19 mouse cellular contexts compared by ENCODE assay signal in the genomic region with DNA sequence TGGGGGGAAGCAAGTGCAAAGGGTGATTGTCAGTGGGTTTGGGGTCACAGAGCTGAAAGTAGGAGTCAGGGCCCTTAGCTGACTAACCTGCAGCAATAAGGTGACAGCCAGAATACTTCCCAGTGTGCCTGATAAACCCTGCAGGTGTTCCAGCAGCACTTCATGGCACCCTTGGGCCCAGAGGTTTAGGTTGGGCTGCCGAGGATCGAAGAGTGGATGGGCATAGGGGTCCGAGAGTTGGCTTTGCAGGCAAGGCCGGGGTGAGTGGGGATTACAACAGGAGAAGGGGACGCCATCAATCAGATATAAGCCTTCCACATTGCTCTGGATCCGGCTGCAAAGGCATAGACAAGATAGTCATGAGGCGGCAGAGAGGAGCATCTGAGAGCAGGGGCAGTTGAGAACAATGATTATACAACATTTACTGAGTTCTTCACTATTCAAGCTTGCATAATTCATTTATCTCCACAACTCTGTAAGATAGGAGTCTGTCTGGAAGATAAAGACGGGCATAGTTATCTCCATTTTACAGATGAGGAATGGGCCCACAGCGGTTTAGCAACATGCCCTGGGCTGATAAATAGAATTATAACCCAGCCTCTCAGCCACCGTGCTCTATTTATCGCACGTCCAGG. TPM values are rescaled to one million over a fixed set of nuclear protein-coding genes. Genes with fewer than 3 reads are reported as not detected.
A peak's percentile ranks its signal among the peaks of the same experiment; 100 is the strongest.
DNase-seq lines count a peak whose midpoint lies in the region; ATAC-seq and TF ChIP-seq lines count a peak whose summit lies in the region.
"Had no signal": no experiment of that assay in that cellular context is flagged by ENCODE, and none has a peak within 500 bp of the region (broad histone marks: within the 10 kb centered on the region; RNA-seq: fewer than 3 reads in every experiment).

No protein-coding gene starts in this region.

- peaks cover 1% of the 10 kb centered on the region for H3K4me1 ChIP-seq in bone marrow, adult 2 months (ENCODE audit: control insufficient read depth, insufficient read depth, low read length)
- H3K4me1 ChIP-seq in liver, embryonic 15.5 days (replicated peaks): peaks cover 71% of the 10 kb centered on the region

- H3K36me3 ChIP-seq in liver, embryonic 15.5 days (replicated peaks): peaks cover 49% of the 10 kb centered on the region

- no peak for DNase-seq in frontal cortex, adult 2 months (ENCODE audit: extremely low spot score in 1 of 2, low spot score in 1 of 2)
- DNase-seq in layer of hippocampus, adult 2 months (ENCODE audit: low spot score in 2 of 2): no peak
- no peak for DNase-seq in layer of hippocampus, postnatal 36 days
- DNase-seq in lung, postnatal 14 days: no peak
- DNase-seq in left cerebral cortex, postnatal 4 days: no peak
- DNase-seq: gastrocnemius, postnatal 10 days; heart, adult 2 months; kidney, adult 9 months; kidney, postnatal 36 days; layer of hippocampus, adult 9-11 months; retina, postnatal 1 day; right cerebral cortex, postnatal 4 days had no signal

- H3K4me3 ChIP-seq in layer of hippocampus, adult 2 months: no peak overlapping the region
- H3K4me3 ChIP-seq in bone marrow, adult 2 months (replicated peaks; ENCODE audit: control insufficient read depth, low read depth, low read length): no peak overlapping the region
- peak overlapping the region; percentile 89 for H3K4me3 ChIP-seq in liver, embryonic 15.5 days (replicated peaks)
- H3K4me3 ChIP-seq: embryonic facial prominence, embryonic 12.5 days had no signal

- H3K9me3 ChIP-seq in liver, embryonic 15.5 days (replicated peaks): no peaks in the 10 kb centered on the region
- H3K9me3 ChIP-seq: embryonic facial prominence, embryonic 12.5 days; hindbrain, embryonic 12.5 days; megakaryocyte, embryonic 14.5 days had no signal

- 58% methylated on average over 12 of the region's 12 CpGs for WGBS in bone marrow, adult 2 months
- 28% methylated on average over 12 of the region's 12 CpGs for WGBS in liver, embryonic 15.5 days (ENCODE audit: insufficient replicate concordance)

- no peak for TF ChIP-seq POLR2A in bone marrow, adult 2 months (IDR thresholded peaks at IDR 0.05; ENCODE audit: borderline replicate concordance, control insufficient read depth, low read depth, low read length)

- H3K27me3 ChIP-seq in liver, embryonic 15.5 days: no peaks in the 10 kb centered on the region
- H3K27me3 ChIP-seq: CH12.LX; embryonic facial prominence, embryonic 12.5 days; megakaryocyte, embryonic 14.5 days had no signal

- TF ChIP-seq CTCF in layer of hippocampus, adult 2 months (conservative IDR thresholded peaks at IDR 0.05): no peak
- TF ChIP-seq CTCF in bone marrow, adult 2 months (IDR thresholded peaks at IDR 0.05; ENCODE audit: control insufficient read depth, insufficient read depth, low read length): no peak

- H3K9ac ChIP-seq in liver, embryonic 15.5 days: no peak overlapping the region
- H3K9ac ChIP-seq: embryonic facial prominence, embryonic 12.5 days had no signal

- intact Hi-C loops in left cerebral cortex, postnatal 4 days (cut with DNase I): no loop called here

- ATAC-seq in frontal cortex, adult (ENCODE audit: low TSS enrichment): peak; percentile 55; the same call in 1 of the 2 replicates
- ATAC-seq in liver, embryonic 15.5 days (ENCODE audit: insufficient read depth): peak; percentile 44

- H3K4me2 ChIP-seq in liver, embryonic 15.5 days: peak overlapping the region; percentile 99

- H3K27ac ChIP-seq in layer of hippocampus, adult 2 months: peak overlapping the region; percentile 85
- peak overlapping the region; percentile 22 for H3K27ac ChIP-seq in bone marrow, adult 2 months (ENCODE audit: control insufficient read depth, insufficient read depth, low read depth, low read length, poor library complexity)
- peak overlapping the region; percentile 92 for H3K27ac ChIP-seq in liver, embryonic 15.5 days (replicated peaks)
- H3K27ac ChIP-seq: hindbrain, embryonic 12.5 days had no signal

RNA-seq across cellular contexts. Expression of gene Rom1, which starts 1.1 kb away (rescaled TPM):
- 8.3 and 9.6 TPM in 2 replicates for polyA plus RNA-seq in frontal cortex, adult 2 months (2012; rRNA removed)
- total RNA-seq in layer of hippocampus, adult 2 months (2021): 1 to 10 TPM; 4.4 to 5.7 TPM
- 1 to 10 TPM; 4.0 TPM for total RNA-seq in layer of hippocampus, postnatal 36 days (2021)
- 3.6 and 9.7 TPM in 2 replicates for polyA plus RNA-seq in bone marrow, adult 2 months (2011; ENCODE audit: insufficient read depth, insufficient read length, low replicate concordance, missing spikeins)
- 2.8 TPM in 2 replicates for polyA plus RNA-seq in liver, embryonic 15.5 days (2015; fragmentation: Nextera tagmentation; extraction: Ambion mirVana)
- total RNA-seq in left cerebral cortex, postnatal 4 days (2021): 1 to 10 TPM; 1.4 to 1.7 TPM

RNA-seq across cellular contexts. Expression of gene Eml3, which starts 1.3 kb away (rescaled TPM):
- polyA plus RNA-seq in frontal cortex, adult 2 months (2012; rRNA removed): 13.9 and 14.1 TPM in 2 replicates
- 10 to 100 TPM; 11.5 to 11.7 TPM for total RNA-seq in layer of hippocampus, adult 2 months (2021)
- 10 to 100 TPM; 10.9 to 11.8 TPM for total RNA-seq in layer of hippocampus, postnatal 36 days (2021)
- 31.1 and 54.7 TPM in 2 replicates for polyA plus RNA-seq in bone marrow, adult 2 months (2011; ENCODE audit: insufficient read depth, insufficient read length, low replicate concordance, missing spikeins)
- 13.1 and 14.6 TPM in 2 replicates for polyA plus RNA-seq in liver, embryonic 15.5 days (2015; fragmentation: Nextera tagmentation; extraction: Ambion mirVana)
- 10 to 100 TPM in 1 of 2 experiments, 1 to 10 TPM in 1; 9.4 to 11.6 TPM for total RNA-seq in left cerebral cortex, postnatal 4 days (2021)

RNA-seq across cellular contexts. Expression of gene B3gat3, which starts 7.8 kb away (rescaled TPM):
- polyA plus RNA-seq in frontal cortex, adult 2 months (2012; rRNA removed): 190 and 210 TPM in 2 replicates
- 100 to 1,000 TPM; 167 to 191 TPM for total RNA-seq in layer of hippocampus, adult 2 months (2021)
- total RNA-seq in layer of hippocampus, postnatal 36 days (2021): 100 to 1,000 TPM; 165 to 175 TPM
- 45.8 and 58.5 TPM in 2 replicates for polyA plus RNA-seq in bone marrow, adult 2 months (2011; ENCODE audit: insufficient read depth, insufficient read length, low replicate concordance, missing spikeins)
- 20.6 and 25.8 TPM in 2 replicates for polyA plus RNA-seq in liver, embryonic 15.5 days (2015; fragmentation: Nextera tagmentation; extraction: Ambion mirVana)
- total RNA-seq in left cerebral cortex, postnatal 4 days (2021): 100 to 1,000 TPM; 109 to 115 TPM

RNA-seq across cellular contexts. Expression of gene Mta2, which starts 13.7 kb away (rescaled TPM):
- polyA plus RNA-seq in frontal cortex, adult 2 months (2012; rRNA removed): 27.6 and 31.0 TPM in 2 replicates
- 10 to 100 TPM; 58.0 to 68.7 TPM for total RNA-seq in layer of hippocampus, adult 2 months (2021)
- total RNA-seq in layer of hippocampus, postnatal 36 days (2021): 10 to 100 TPM; 54.7 to 60.7 TPM
- 67.4 and 91.6 TPM in 2 replicates for polyA plus RNA-seq in bone marrow, adult 2 months (2011; ENCODE audit: insufficient read depth, insufficient read length, low replicate concordance, missing spikeins)
- 79.0 and 85.9 TPM in 2 replicates for polyA plus RNA-seq in liver, embryonic 15.5 days (2015; fragmentation: Nextera tagmentation; extraction: Ambion mirVana)
- total RNA-seq in left cerebral cortex, postnatal 4 days (2021): 10 to 100 TPM; 75.4 to 79.6 TPM

RNA-seq across cellular contexts. Expression of gene Tut1, which starts 25.6 kb away (rescaled TPM):
- polyA plus RNA-seq in frontal cortex, adult 2 months (2012; rRNA removed): 19.6 and 20.5 TPM in 2 replicates
- 10 to 100 TPM; 20.7 to 20.8 TPM for total RNA-seq in layer of hippocampus, adult 2 months (2021)
- total RNA-seq in layer of hippocampus, postnatal 36 days (2021): 10 to 100 TPM; 19.6 to 19.7 TPM
- polyA plus RNA-seq in bone marrow, adult 2 months (2011; ENCODE audit: insufficient read depth, insufficient read length, low replicate concordance, missing spikeins): 10.7 and 19.1 TPM in 2 replicates
- polyA plus RNA-seq in liver, embryonic 15.5 days (2015; fragmentation: Nextera tagmentation; extraction: Ambion mirVana): 13.7 and 14.6 TPM in 2 replicates
- 10 to 100 TPM; 17.5 to 20.0 TPM for total RNA-seq in left cerebral cortex, postnatal 4 days (2021)

Comparison
In these comparisons a context has a peak if more than half of its experiments do, and no peak if none do; other contexts are left out.
1. H3K27ac ChIP-seq: peak in every context shown above with its lines; median percentile 92 in liver, embryonic 15.5 days; 85 in layer of hippocampus, adult 2 months; 22 in bone marrow, adult 2 months.